Mouse (Mus musculus) liver, embryonic 14 days (tissue): ENCODE measurements around the gene Olfr777. TPM values are rescaled to one million over a fixed set of nuclear protein-coding genes. Genes with fewer than 3 reads are reported as not detected.

Experiments
- polyA plus RNA-seq: library from polyadenylated mRNA; depleted of rRNA; stranded (reverse); fragments of >200 nt; gene quantifications from 2 replicates; pipeline ENCODE4 v1.2.3, GENCODE M21; 2012; rRNA removed

The Olfr777 gene
- polyA plus RNA-seq = not detected in 2 replicates

GRCm38 (mm10) chr10:129271081-129271535, at the start of gene Olfr777:
Olfr777 (minus strand) TSS chr10:129271485.

DNA sequence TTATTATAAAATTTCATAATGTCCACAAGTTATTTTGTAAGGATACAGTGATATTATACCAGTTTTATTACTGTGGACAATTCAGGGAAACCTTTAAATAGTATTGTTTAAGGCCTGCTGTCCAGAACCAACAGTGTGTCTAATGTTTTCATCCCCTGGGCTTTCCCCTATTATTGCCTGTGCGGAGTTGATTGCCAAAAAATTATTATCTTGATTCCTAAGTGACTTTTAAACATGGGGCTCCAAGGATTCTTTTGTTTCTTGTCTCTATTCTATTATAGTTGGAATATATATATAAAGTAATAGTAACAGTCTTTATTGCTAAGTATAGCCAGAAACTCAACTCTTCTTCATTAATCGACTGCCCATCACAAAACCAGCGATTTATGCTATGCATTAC, 46.5 kb upstream of the Olfr777 start, which contains the start of gene Olfr780:
Gene Olfr780 (plus strand): TSS at position 301 of the 400 bp plus-strand sequence.

DNA sequence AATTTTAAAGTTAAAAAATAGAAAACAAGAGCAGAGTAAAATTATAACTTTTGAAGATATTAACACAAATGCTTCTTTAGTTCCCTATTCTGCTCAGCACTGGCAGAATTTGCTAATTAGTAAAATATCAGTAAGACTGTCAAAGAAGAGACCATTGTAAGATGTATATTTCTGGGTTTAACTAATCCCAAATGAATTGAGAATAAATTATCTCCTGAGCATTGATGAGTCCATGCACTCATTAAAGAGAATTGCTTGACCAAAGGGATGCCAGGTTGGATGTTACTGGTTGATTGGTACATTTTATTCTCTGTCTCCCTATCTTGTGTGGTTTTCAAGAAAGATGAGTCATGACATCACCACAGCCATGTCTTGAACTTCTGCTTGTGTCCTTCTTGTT, 12.5 kb downstream of the Olfr777 start, which contains the start of gene Olfr776:
Gene Olfr776 (plus strand): TSS at position 301 of the 400 bp plus-strand sequence.

DNA sequence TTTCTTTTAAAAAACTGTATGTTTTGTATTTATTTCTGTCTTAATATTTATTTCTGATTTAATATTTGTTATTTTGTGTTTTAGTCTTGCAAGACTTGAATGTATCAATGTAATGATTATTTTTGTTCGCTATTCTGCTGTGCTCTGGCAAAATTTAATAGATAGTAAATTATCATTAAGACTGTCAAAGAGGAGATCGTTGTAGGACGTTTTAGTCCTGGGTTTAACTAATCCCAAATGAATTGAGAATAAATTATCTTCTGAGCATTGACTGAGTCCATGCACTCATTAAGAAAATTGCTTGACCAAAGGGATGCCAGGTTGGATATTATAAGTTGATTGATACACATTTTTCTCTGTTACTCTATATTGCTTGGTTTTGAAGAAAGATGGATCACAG, 23.2 kb downstream of the Olfr777 start, which contains the start of gene Olfr775:
Gene Olfr775 (plus strand): TSS at position 301 of the 400 bp plus-strand sequence.

DNA sequence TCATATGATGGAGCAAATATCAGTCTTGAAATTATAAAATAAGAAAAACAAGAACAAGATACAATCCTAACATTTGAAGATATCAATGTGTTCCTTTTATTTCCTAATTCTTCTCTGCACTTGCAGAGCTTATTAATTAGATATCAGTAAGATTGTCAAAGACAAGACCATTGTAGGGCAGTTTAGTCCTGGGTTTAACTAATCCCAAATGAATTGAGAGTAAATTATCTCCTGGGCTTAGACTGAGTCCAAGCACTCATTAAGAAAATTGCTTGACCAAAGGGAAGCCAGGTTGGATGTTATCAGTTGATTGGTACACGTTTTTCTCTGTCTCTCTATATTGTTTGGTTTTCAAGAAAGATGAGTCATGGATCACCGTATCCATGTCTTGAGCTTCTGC, 35.4 kb downstream of the Olfr777 start, which contains the start of gene Olfr774:
Gene Olfr774 (plus strand): TSS at position 301 of the 400 bp plus-strand sequence.

Other genes starting within 250 kb of the Olfr777 start
- not detected in 2 replicates for gene Olfr764-ps1, start 231.6 kb downstream of the Olfr777 start, polyA plus RNA-seq
- not detected in 2 replicates for gene Olfr765, start 221.5 kb downstream of the Olfr777 start, polyA plus RNA-seq
- gene Olfr766-ps1, start 202.5 kb downstream of the Olfr777 start, polyA plus RNA-seq = not detected in 2 replicates
- gene Olfr767, start 188.6 kb downstream of the Olfr777 start, polyA plus RNA-seq = not detected in 2 replicates
- gene Olfr768, start 172.1 kb downstream of the Olfr777 start, polyA plus RNA-seq = not detected in 2 replicates
- gene Olfr769, start 153.6 kb downstream of the Olfr777 start, polyA plus RNA-seq = not detected in 2 replicates
- not detected in 2 replicates for gene Olfr770, start 132.5 kb downstream of the Olfr777 start, polyA plus RNA-seq
- not detected in 2 replicates for gene Olfr771, start 106.7 kb downstream of the Olfr777 start, polyA plus RNA-seq
- gene Olfr772, start 93.6 kb downstream of the Olfr777 start, polyA plus RNA-seq = not detected in 2 replicates
- gene Olfr773, start 84.1 kb downstream of the Olfr777 start, polyA plus RNA-seq = not detected in 2 replicates
- not detected in 2 replicates for gene Olfr774, start 35.3 kb downstream of the Olfr777 start, polyA plus RNA-seq
- not detected in 2 replicates for gene Olfr775, start 23.1 kb downstream of the Olfr777 start, polyA plus RNA-seq
- not detected in 2 replicates for gene Olfr776, start 12.4 kb downstream of the Olfr777 start, polyA plus RNA-seq
- gene Olfr780, start 46.6 kb upstream of the Olfr777 start, polyA plus RNA-seq = not detected in 2 replicates
- gene Olfr781, start 57.4 kb upstream of the Olfr777 start, polyA plus RNA-seq = not detected in 2 replicates
- gene Olfr782, start 77.4 kb upstream of the Olfr777 start, polyA plus RNA-seq = not detected in 2 replicates
- 0.01 TPM in 1 of 2 replicates, not detected in the other for gene Olfr784, start 112.6 kb upstream of the Olfr777 start, polyA plus RNA-seq
- not detected in 2 replicates for gene Olfr785, start 133.9 kb upstream of the Olfr777 start, polyA plus RNA-seq
- not detected in 2 replicates for gene Olfr786, start 155.8 kb upstream of the Olfr777 start, polyA plus RNA-seq
- not detected in 2 replicates for gene Olfr787, start 190.4 kb upstream of the Olfr777 start, polyA plus RNA-seq
- not detected in 2 replicates for gene Olfr788, start 199.5 kb upstream of the Olfr777 start, polyA plus RNA-seq
- not detected in 2 replicates for gene Olfr789, start 213.3 kb upstream of the Olfr777 start, polyA plus RNA-seq
- not detected in 2 replicates for gene Olfr790, start 227.0 kb upstream of the Olfr777 start, polyA plus RNA-seq